Mouse (Mus musculus): ENCODE results near the gene Atp7a. TPM values are rescaled to one million over a fixed set of nuclear protein-coding genes. Genes with fewer than 3 reads are reported as not detected.

The Atp7a gene
- polyA plus RNA-seq, 1 experiment: 5.0 TPM

DNA sequence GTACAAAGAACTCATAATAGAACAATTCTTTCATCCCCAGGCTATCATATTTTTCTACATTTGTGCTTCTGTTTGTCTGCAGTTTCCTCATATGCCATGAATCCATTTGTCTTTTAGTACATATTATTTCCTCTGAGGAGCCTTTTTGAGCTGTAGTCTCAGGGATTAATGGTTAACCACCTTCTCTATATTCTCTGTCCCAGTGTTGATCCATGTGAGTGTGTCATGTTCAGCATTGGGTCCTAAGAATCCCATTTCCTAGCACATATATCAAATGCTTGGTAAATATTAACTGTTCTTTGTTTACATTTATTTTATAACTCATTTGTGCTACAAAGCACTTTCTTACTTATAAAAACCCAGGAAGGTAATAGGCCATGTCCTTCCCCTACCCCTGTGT lies 55.4 kb downstream of the Atp7a start:
- TF ChIP-seq POLR2A (IDR thresholded peaks at IDR 0.05; ENCODE audit: low read depth, low read length) (no peak), CTCF (conservative IDR thresholded peaks at IDR 0.05; ENCODE audit: insufficient read depth, insufficient read length, low read depth, low read length) (no peak)
- H3K27ac ChIP-seq (ENCODE audit: insufficient read depth, low read depth, low read length): no peak overlapping the region
- H3K36me3 ChIP-seq (ENCODE audit: control insufficient read depth, insufficient read depth, low read length): no peaks in the 10 kb centered on the region
- no peak overlapping the region for H3K4me3 ChIP-seq (ENCODE audit: insufficient read depth, low read depth, low read length)
- peaks cover 14% of the 10 kb centered on the region; the same call in 1 of the 2 replicates for H3K4me1 ChIP-seq (ENCODE audit: control insufficient read depth, insufficient read depth, low read length)
- H3K27me3 ChIP-seq (replicated peaks; ENCODE audit: control insufficient read depth, insufficient read depth, low read length): no peaks in the 10 kb centered on the region
- no peak for DNase-seq

DNA sequence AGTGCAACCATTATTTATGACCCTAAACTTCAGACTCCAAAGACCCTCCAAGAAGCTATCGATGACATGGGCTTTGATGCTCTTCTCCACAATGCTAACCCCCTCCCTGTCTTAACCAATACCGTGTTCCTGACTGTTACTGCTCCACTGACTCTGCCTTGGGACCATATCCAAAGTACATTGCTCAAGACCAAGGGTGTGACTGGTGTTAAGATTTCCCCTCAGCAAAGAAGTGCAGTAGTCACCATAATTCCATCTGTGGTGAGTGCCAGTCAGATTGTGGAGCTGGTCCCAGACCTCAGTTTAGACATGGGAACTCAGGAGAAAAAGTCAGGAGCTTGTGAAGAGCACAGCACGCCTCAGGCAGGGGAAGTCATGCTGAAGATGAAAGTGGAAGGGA lies 58.1 kb downstream of the Atp7a start:
- H3K4me1 ChIP-seq (ENCODE audit: control insufficient read depth, insufficient read depth, low read length): peaks cover 14% of the 10 kb centered on the region; the same call in 1 of the 2 replicates
- 28% methylated on average over 3 of the region's 3 CpGs for WGBS
- no peak overlapping the region for H3K4me3 ChIP-seq (ENCODE audit: insufficient read depth, low read depth, low read length)
- peak overlapping the region; percentile 43 for H3K27ac ChIP-seq (ENCODE audit: insufficient read depth, low read depth, low read length)
- peak; percentile 65 for DNase-seq
- H3K27me3 ChIP-seq (replicated peaks; ENCODE audit: control insufficient read depth, insufficient read depth, low read length): no peaks in the 10 kb centered on the region
- TF ChIP-seq CTCF (conservative IDR thresholded peaks at IDR 0.05; ENCODE audit: insufficient read depth, insufficient read length, low read depth, low read length) (no peak), POLR2A (IDR thresholded peaks at IDR 0.05; ENCODE audit: low read depth, low read length) (no peak)
- no peaks in the 10 kb centered on the region for H3K36me3 ChIP-seq (ENCODE audit: control insufficient read depth, insufficient read depth, low read length)

DNA sequence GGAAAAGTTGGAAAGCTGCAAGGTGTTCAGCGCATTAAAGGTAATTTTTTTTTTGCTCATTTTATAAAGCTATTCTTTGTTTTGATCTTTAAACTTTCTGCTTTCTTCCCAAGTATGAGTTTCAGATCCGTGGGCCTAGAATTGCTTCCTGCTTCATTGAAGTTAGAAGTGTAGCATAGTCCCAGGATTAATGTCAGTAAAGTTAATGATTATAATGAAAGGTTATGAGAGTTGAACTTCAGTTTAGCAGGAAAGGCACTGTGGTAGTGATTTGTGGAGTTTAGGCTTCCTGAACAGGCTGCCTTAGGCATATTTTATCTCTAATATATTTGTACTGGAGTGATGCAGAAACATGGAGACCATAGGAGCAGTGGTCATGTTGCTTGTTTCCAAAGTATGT lies 58.5 kb downstream of the Atp7a start:
- peak overlapping the region; percentile 43 for H3K27ac ChIP-seq (ENCODE audit: insufficient read depth, low read depth, low read length)
- H3K36me3 ChIP-seq (ENCODE audit: control insufficient read depth, insufficient read depth, low read length): no peaks in the 10 kb centered on the region
- 21% methylated on average over 2 of the region's 2 CpGs for WGBS

DNA sequence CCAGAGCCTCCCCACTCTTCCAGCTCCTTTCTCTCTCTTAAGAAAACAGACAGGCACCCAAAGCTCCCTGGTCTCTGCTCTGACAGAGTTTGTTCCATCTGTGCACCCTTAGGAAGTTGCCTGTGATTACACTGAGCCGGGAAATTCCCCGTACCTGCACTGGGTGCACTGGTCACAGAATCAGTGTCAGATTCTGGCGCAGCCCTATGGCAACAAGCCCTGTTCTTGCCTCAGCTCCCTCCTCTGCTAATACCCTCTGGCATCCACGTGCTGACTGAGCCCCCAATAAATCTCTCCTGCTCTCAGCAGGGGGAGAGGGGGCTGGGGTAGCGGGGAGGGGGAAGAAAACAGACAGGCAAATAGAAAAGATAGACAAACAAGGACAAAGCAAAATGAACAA lies 65.9 kb downstream of the Atp7a start:
- H3K4me3 ChIP-seq (ENCODE audit: insufficient read depth, low read depth, low read length): no peak overlapping the region
- whole genome bisulfite sequencing: 36% methylated on average over 5 of the region's 5 CpGs
- no peaks in the 10 kb centered on the region for H3K27me3 ChIP-seq (replicated peaks; ENCODE audit: control insufficient read depth, insufficient read depth, low read length)
- TF ChIP-seq CTCF (conservative IDR thresholded peaks at IDR 0.05; ENCODE audit: insufficient read depth, insufficient read length, low read depth, low read length) (no peak), POLR2A (IDR thresholded peaks at IDR 0.05; ENCODE audit: low read depth, low read length) (no peak)
- DNase-seq: no peak
- no peaks in the 10 kb centered on the region for H3K4me1 ChIP-seq (ENCODE audit: control insufficient read depth, insufficient read depth, low read length)
- H3K27ac ChIP-seq (ENCODE audit: insufficient read depth, low read depth, low read length): no peak overlapping the region
- H3K36me3 ChIP-seq (ENCODE audit: control insufficient read depth, insufficient read depth, low read length): no peaks in the 10 kb centered on the region

More for the DNA sequence above, 58.5 kb downstream of the Atp7a start:
- H3K4me1 ChIP-seq (ENCODE audit: control insufficient read depth, insufficient read depth, low read length): peaks cover 12% of the 10 kb centered on the region; the same call in 1 of the 2 replicates
- H3K27me3 ChIP-seq (replicated peaks; ENCODE audit: control insufficient read depth, insufficient read depth, low read length): no peaks in the 10 kb centered on the region
- no peak for TF ChIP-seq CTCF (conservative IDR thresholded peaks at IDR 0.05; ENCODE audit: insufficient read depth, insufficient read length, low read depth, low read length)
- no peak for TF ChIP-seq POLR2A (IDR thresholded peaks at IDR 0.05; ENCODE audit: low read depth, low read length)
- DNase-seq: peak; percentile 45
- no peak overlapping the region for H3K4me3 ChIP-seq (ENCODE audit: insufficient read depth, low read depth, low read length)

DNA sequence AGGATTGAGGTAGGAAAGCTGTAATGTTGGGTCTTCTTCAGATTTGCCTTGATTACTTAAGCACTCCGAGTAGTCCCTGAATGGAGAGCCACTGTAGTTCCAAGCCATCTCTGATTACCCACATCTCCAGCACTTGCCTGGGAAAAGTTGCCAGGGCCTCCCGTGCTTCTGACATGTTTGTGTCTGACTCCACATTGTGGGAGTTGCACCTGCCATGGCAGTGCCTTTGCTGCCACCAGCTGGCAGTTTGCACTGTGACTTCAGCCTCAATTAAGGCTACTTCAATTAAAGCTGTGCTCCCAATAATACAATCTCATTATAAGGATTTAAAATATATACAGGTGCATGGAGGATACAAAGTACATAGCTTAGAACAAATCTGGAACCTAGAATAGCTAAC lies 78.4 kb downstream of the Atp7a start:
- DNase-seq: peak; percentile 67
- H3K36me3 ChIP-seq (ENCODE audit: control insufficient read depth, insufficient read depth, low read length): no peaks in the 10 kb centered on the region
- WGBS: 14% methylated on average over 2 of the region's 2 CpGs
- no peak for TF ChIP-seq POLR2A (IDR thresholded peaks at IDR 0.05; ENCODE audit: low read depth, low read length)
- TF ChIP-seq CTCF (conservative IDR thresholded peaks at IDR 0.05; ENCODE audit: insufficient read depth, insufficient read length, low read depth, low read length): peak; percentile 79
- peaks cover 5% of the 10 kb centered on the region; the same call in 1 of the 2 replicates for H3K4me1 ChIP-seq (ENCODE audit: control insufficient read depth, insufficient read depth, low read length)
- peak overlapping the region; percentile 29; the same call in 1 of the 2 replicates for H3K27ac ChIP-seq (ENCODE audit: insufficient read depth, low read depth, low read length)
- H3K4me3 ChIP-seq (ENCODE audit: insufficient read depth, low read depth, low read length): no peak overlapping the region
- H3K27me3 ChIP-seq (replicated peaks; ENCODE audit: control insufficient read depth, insufficient read depth, low read length): no peaks in the 10 kb centered on the region

DNA sequence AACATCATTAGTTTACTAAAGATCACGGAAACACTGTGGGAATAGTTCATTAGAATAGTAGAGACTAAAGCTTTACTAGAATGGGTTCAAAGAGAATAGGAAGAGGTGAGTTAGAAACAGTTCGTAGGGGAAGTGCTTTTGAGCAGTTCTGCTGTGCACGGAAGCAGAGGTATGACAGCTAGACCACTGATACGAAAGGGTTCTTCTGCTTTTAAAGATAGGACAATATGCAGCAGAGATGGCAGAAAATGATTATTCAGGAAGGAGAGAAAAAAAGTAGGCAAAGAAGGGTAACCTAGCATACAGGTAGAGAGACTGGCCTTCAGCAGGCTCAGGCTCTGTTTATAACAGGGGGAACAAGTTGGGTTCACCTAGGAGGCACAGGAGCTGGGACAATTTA lies 86.8 kb downstream of the Atp7a start:
- 99% methylated on average over 4 of the region's 4 CpGs for WGBS
- Histone ChIP-seq H3K27me3 (replicated peaks; ENCODE audit: control insufficient read depth, insufficient read depth, low read length) (no peaks in the 10 kb centered on the region), H3K36me3 (ENCODE audit: control insufficient read depth, insufficient read depth, low read length) (no peaks in the 10 kb centered on the region), H3K4me1 (ENCODE audit: control insufficient read depth, insufficient read depth, low read length) (no peaks in the 10 kb centered on the region), H3K27ac (ENCODE audit: insufficient read depth, low read depth, low read length) (no peak overlapping the region), H3K4me3 (ENCODE audit: insufficient read depth, low read depth, low read length) (no peak overlapping the region)
- no peak for TF ChIP-seq POLR2A (IDR thresholded peaks at IDR 0.05; ENCODE audit: low read depth, low read length)
- no peak for TF ChIP-seq CTCF (conservative IDR thresholded peaks at IDR 0.05; ENCODE audit: insufficient read depth, insufficient read length, low read depth, low read length)
- DNase-seq: no peak

DNA sequence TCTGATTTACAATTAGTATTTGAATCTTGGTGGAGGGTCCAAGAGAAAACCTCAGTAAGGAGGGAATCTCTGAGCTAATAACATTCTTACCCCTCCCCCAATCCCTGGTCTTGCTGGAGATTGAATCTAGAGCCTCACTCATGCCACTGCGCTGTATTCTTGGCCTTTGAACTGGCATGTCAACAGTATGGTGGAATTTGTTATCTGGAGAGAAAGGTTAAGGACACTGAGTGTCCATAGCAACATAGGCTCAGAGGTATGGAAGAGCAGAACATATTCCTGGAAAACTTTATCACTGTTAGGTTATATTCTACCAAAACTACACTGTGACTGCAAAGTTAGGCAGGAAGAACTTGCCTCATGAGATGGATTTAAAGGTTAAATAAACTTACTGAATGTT lies 87.6 kb downstream of the Atp7a start:
- 63% methylated on average over 1 of the region's 1 CpGs for WGBS
- no peak for DNase-seq
- H3K27ac ChIP-seq (ENCODE audit: insufficient read depth, low read depth, low read length): no peak overlapping the region
- H3K4me1 ChIP-seq (ENCODE audit: control insufficient read depth, insufficient read depth, low read length): no peaks in the 10 kb centered on the region
- no peak overlapping the region for H3K4me3 ChIP-seq (ENCODE audit: insufficient read depth, low read depth, low read length)
- TF ChIP-seq POLR2A (IDR thresholded peaks at IDR 0.05; ENCODE audit: low read depth, low read length) (no peak), CTCF (conservative IDR thresholded peaks at IDR 0.05; ENCODE audit: insufficient read depth, insufficient read length, low read depth, low read length) (no peak)
- H3K36me3 ChIP-seq (ENCODE audit: control insufficient read depth, insufficient read depth, low read length): no peaks in the 10 kb centered on the region
- no peaks in the 10 kb centered on the region for H3K27me3 ChIP-seq (replicated peaks; ENCODE audit: control insufficient read depth, insufficient read depth, low read length)
